Mouse (Mus musculus) forebrain, embryonic 14.5 days (tissue): ENCODE measurements around the gene Ebf1. TPM values are rescaled to one million over a fixed set of nuclear protein-coding genes. Genes with fewer than 3 reads are reported as not detected.
A peak's percentile ranks its signal among the peaks of the same experiment; 100 is the strongest.

ENCODE experiments used
- ATAC-seq: fragments of 200-750 bp; cut with Nextera tagmentation; 2 replicates; pipeline ENCODE4 v1.8.0; 2017; ENCODE audit warnings: mild to moderate bottlenecking, moderate library complexity
- DNase-seq: peaks from one replicate; pipeline ENCODE4 v3.0.0-alpha.2; 2015; ENCODE audit warnings: low spot score
- H3K27ac ChIP-seq: fragments of 300-500 bp; sonication (generic); 2 replicates; pipeline ENCODE4 v1.5.1; 2014; ENCODE audit warnings: low read depth, mild to moderate bottlenecking, control low read depth, low read length, moderate library complexity
- H3K27me3 ChIP-seq: fragments of 300-500 bp; sonication (generic); replicated peaks from 2 replicates; pipeline ENCODE4 v1.6.1; 2014; ENCODE audit warnings: low read length, control low read depth, mixed read lengths; ENCODE audit not compliant: control insufficient read depth, insufficient read depth
- H3K36me3 ChIP-seq: fragments of 300-500 bp; sonication (generic); 2 replicates; pipeline ENCODE4 v1.6.1; 2014; ENCODE audit warnings: low read length, control low read depth; ENCODE audit not compliant: control insufficient read depth, insufficient read depth
- H3K4me1 ChIP-seq: fragments of 300-500 bp; sonication (generic); 2 replicates; pipeline ENCODE4 v1.6.1; 2014; ENCODE audit warnings: antibody characterized with exemption, low read length, control low read depth; ENCODE audit not compliant: control insufficient read depth, insufficient read depth
- H3K4me2 ChIP-seq: fragments of 300-500 bp; sonication (generic); 2 replicates; pipeline ENCODE4 v1.6.1; 2014; ENCODE audit warnings: mild to moderate bottlenecking, control low read depth, low read length
- H3K4me3 ChIP-seq: fragments of 300-500 bp; sonication (generic); 2 replicates; pipeline ENCODE4 v1.5.1; 2014; ENCODE audit warnings: low read depth, low read length, control low read depth
- H3K9ac ChIP-seq: fragments of 300-500 bp; sonication (generic); 2 replicates; pipeline ENCODE4 v1.6.1; 2014; ENCODE audit warnings: mild to moderate bottlenecking, low read length, control low read depth, moderate library complexity
- H3K9me3 ChIP-seq: fragments of 300-500 bp; sonication (generic); replicated peaks from 2 replicates; pipeline ENCODE4 v1.6.1; 2016; ENCODE audit warnings: low read length, control low read depth, mixed read lengths; ENCODE audit not compliant: control insufficient read depth
- WGBS: fragments of 180-500 bp; shearing (Covaris S2); extraction: QIAGEN DNeasy Blood & Tissue Kit; methylation state at CpG from one replicate; pipeline ENCODE4 v1.1.7; 2014; 5-methylcytosine and 5-hydroxymethylcytosine counted together
- polyA plus RNA-seq: library from polyadenylated mRNA; unstranded; fragments of >200 nt; fragmentation: Nextera tagmentation; extraction: Ambion mirVana; gene quantifications from 2 replicates; pipeline ENCODE4 v1.2.1, GENCODE M21; 2014

Gene Ebf1
- polyA plus RNA-seq, 1 experiment from 2014 or later = 30.7 TPM

DNA sequence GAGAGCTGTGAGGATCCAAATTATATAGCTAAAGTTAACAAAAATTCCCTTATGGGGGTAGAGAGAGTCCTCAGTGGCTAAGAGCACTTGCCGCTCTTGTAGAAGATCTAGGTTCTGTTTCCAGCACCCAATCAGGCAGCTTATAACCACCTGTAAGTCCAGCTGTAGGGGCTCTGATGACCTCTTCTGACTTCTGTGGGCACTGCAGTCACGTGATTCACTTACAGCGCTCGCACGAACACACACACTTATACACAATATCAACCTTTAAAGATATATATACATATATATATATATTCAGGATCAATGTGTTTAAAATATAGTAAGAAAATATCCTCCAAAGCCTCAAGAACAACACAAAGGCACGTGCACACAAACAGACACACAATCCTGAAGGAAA is 24.1 kb upstream of the Ebf1 start:
- 90% methylated on average over 6 of the region's 6 CpGs for WGBS
- Histone ChIP-seq H3K9ac (no peak overlapping the region), H3K4me3 (no peak overlapping the region), H3K27ac (no peak overlapping the region), H3K36me3 (no peaks in the 10 kb centered on the region), H3K9me3 (no peaks in the 10 kb centered on the region), H3K4me2 (no peak overlapping the region), H3K4me1 (no peaks in the 10 kb centered on the region), H3K27me3 (no peaks in the 10 kb centered on the region)
- DNase-seq = no peak
- ATAC-seq = no peak

DNA sequence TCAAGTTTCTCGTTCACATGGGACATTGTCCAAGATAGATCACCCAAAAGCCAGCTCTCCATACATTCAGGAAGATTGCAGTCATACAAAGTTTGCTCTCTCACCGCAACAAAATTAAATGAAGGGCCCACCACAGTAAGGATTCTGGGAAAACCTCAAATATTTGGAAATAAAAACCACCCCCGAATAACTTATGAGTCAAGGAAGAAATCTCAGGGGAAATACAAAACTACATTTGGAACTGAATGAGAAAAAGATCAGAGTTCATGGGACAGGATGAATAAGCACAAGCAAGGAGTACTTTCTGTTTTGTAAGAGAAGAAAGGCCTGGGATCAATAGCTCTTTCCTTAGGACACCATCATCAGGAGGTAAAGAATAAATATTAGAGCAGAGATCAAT is 22.3 kb upstream of the Ebf1 start:
- Histone ChIP-seq H3K4me2 (no peak overlapping the region), H3K4me3 (no peak overlapping the region), H3K36me3 (no peaks in the 10 kb centered on the region), H3K27ac (no peak overlapping the region), H3K9me3 (no peaks in the 10 kb centered on the region), H3K9ac (no peak overlapping the region), H3K4me1 (no peaks in the 10 kb centered on the region), H3K27me3 (no peaks in the 10 kb centered on the region)
- WGBS = 89% methylated on average over 3 of the region's 3 CpGs
- no peak for ATAC-seq
- DNase-seq = no peak

- Histone ChIP-seq H3K27ac (no peak overlapping the region), H3K4me2 (no peak overlapping the region), H3K4me1 (peaks cover 5% of the 10 kb centered on the region; the same call in 1 of the 2 replicates), H3K9ac (no peak overlapping the region), H3K4me3 (no peak overlapping the region), H3K9me3 (no peaks in the 10 kb centered on the region), H3K36me3 (no peaks in the 10 kb centered on the region), H3K27me3 (peaks cover 15% of the 10 kb centered on the region)
- 89% methylated on average over 8 of the region's 8 CpGs for WGBS
- no peak for ATAC-seq
- DNase-seq = no peak
Observed at GRCm38 (mm10) chr11:44606881-44607280, 10.2 kb upstream of the Ebf1 start.

DNA sequence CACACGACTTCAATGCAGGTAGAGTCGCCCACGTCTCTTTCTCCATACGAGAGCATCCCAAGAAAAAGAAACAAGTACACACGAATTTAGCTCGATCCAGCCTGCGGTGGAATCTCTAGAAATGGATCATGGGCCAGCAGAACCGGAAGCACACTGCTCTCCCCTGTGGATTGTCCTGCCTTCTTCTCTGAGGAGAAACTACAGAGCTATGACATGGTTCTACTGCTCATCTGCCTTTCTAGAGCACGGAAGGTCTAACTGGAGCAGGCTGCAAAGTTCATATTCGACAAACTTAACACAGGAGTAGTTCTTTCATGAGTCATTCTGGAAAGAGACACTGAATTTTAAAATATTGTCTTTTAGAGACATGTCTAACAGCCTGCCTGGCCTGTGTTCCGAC is 8.5 kb upstream of the Ebf1 start:
- H3K4me1 ChIP-seq = peaks cover 12% of the 10 kb centered on the region
- no peaks in the 10 kb centered on the region for H3K9me3 ChIP-seq
- ATAC-seq (no peak), DNase-seq (no peak)
- no peaks in the 10 kb centered on the region for H3K36me3 ChIP-seq
- no peak overlapping the region for H3K27ac ChIP-seq
- no peak overlapping the region for H3K9ac ChIP-seq
- no peak overlapping the region for H3K4me3 ChIP-seq
- peaks cover 33% of the 10 kb centered on the region for H3K27me3 ChIP-seq
- WGBS = 89% methylated on average over 11 of the region's 11 CpGs
- no peak overlapping the region for H3K4me2 ChIP-seq

DNA sequence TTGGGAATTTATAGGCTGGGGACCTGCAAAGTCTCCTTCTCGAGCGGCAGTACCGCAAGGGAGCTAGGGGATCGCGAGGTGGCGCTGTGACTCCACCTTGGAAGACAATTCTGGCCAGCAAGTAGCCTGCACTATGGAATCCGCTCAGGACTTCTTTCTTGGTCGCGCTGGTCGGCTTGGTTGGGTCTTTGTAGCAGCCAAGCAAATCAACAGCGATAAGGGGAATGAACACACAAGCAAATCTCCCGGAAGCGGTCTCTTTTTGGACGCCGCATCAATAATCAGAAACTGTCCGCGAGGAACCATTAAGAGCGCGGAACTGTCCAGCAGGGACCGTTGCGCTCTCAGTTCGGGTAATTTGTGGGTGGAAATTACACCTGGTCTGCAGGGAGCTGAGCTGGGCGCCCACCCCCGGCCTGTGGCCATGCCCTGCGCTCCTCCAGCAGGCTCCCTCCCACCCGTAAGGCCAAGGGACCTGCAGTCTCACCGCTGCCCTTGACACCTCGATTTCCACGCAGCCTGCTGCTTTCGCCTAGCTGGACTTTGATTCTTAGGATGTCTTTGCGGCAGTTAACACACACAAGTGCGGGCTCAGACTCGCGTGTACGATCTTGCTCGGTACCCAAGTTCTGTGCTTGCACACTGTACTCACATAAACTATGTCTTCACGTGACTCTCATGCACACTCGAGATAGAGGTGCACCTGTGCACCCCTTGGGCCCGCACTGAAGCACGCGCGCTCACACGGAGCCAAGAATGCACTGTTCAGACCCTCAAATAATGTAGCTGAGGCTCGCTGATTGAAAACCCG is 5.9 kb upstream of the Ebf1 start:
- DNase-seq = peak; percentile 95

DNA sequence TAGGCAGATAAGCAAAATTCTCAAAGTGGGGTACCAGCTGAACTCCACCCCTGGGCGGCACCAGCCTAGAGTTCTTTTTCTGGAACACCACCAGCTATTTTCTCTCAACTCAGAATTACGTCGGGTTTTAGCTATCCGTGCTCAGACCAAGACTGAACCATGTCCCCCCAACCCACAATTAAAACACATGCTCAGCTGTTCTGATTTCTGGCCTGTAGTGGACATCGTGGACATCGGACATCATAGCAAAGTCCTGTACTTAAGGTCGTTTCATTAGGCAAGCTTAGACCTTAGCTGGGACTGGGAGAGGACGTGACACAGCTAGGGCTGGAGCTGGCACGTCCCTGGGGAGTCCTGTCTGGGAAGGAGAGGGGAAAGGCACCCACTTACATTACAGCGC is 5.0 kb upstream of the Ebf1 start:
- ATAC-seq = no peak
- 2% methylated on average over 10 of the region's 10 CpGs for WGBS
- peaks cover 58% of the 10 kb centered on the region for H3K27me3 ChIP-seq

More for the DNA sequence above, 5.9 kb upstream of the Ebf1 start:
- ATAC-seq = peak; percentile 91
- Histone ChIP-seq H3K4me2 (peak overlapping the region; percentile 82), H3K36me3 (no peaks in the 10 kb centered on the region), H3K27me3 (peaks cover 55% of the 10 kb centered on the region), H3K4me1 (peaks cover 12% of the 10 kb centered on the region), H3K27ac (no peak overlapping the region), H3K9ac (peak overlapping the region; percentile 50; the same call in 1 of the 2 replicates), H3K9me3 (no peaks in the 10 kb centered on the region), H3K4me3 (peak overlapping the region; percentile 37)
- under 1% methylated on average over 45 of the region's 45 CpGs for WGBS

GRCm38 (mm10) chr11:44612681-44613410 is 4.3 kb upstream of the Ebf1 start:
- Histone ChIP-seq H3K9me3 (no peaks in the 10 kb centered on the region), H3K27ac (no peak overlapping the region), H3K4me1 (peaks cover 12% of the 10 kb centered on the region), H3K27me3 (peaks cover 58% of the 10 kb centered on the region), H3K4me2 (peak overlapping the region; percentile 42), H3K36me3 (no peaks in the 10 kb centered on the region), H3K4me3 (peak overlapping the region; percentile 19), H3K9ac (no peak overlapping the region)
- no peak for DNase-seq
- WGBS = 2% methylated on average over 38 of the region's 38 CpGs
- no peak for ATAC-seq

More for the DNA sequence above, 5.0 kb upstream of the Ebf1 start:
- Histone ChIP-seq H3K9me3 (no peaks in the 10 kb centered on the region), H3K9ac (no peak overlapping the region), H3K36me3 (no peaks in the 10 kb centered on the region), H3K4me1 (peaks cover 12% of the 10 kb centered on the region), H3K4me2 (no peak overlapping the region), H3K27ac (no peak overlapping the region), H3K4me3 (no peak overlapping the region)
- no peak for DNase-seq

GRCm38 (mm10) chr11:44613411-44614180 is 3.5 kb upstream of the Ebf1 start:
- Histone ChIP-seq H3K4me3 (peak overlapping the region; percentile 19), H3K27ac (no peak overlapping the region), H3K4me2 (peak overlapping the region; percentile 42), H3K9ac (no peak overlapping the region), H3K27me3 (peaks cover 56% of the 10 kb centered on the region), H3K9me3 (no peaks in the 10 kb centered on the region), H3K36me3 (no peaks in the 10 kb centered on the region), H3K4me1 (peaks cover 12% of the 10 kb centered on the region)
- ATAC-seq (no peak), DNase-seq (no peak)
- 4% methylated on average over 14 of the region's 14 CpGs for WGBS
